Mouse (Mus musculus) CD8-positive naive resting alpha-beta T cell, adult 57 days (primary cell): ENCODE results near the gene Kat7. TPM values are rescaled to one million over a fixed set of nuclear protein-coding genes. Genes with fewer than 3 reads are reported as not detected.

ENCODE experiments used
- total RNA-seq: library from RNA; stranded (reverse); gene quantifications from one replicate; pipeline ENCODE4 v1.2.4, GENCODE M21; 2023

Gene Kat7
- total RNA-seq, result 90.8 TPM

DNA sequence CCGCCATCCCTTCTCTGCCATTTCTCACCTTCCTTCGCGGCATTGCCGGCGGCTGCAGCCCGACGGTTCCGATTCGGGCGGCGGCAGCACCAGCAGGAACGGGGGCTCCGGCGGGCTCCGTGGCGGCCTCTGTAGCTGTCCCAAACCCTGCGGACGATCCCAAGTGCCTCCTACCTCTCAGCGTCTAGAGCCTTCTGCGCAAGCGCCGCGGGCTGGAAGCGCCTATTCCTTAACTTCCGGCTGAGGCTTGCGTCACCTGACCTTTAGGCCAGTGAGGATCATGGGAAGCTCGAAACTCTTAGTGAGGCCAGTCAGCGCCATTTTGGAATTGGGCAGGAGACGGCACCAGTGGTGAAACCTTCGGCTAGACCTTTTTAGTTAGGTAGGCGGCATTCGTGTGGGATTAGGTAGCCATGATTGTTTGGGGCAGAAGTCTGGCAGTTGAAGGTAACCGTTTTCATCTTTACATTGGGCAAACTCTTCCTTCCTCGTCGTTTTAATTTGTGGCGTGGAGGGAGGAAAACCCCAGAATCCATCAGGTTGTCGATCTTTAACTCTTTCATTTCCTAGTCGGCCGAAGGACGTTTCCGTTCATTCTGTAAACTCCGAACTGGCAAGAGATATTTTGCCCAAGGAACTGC lies at the start of gene Kat7:
Gene Kat7, minus strand, starts transcription at position 240 of the 641 bp plus-strand sequence.

DNA sequence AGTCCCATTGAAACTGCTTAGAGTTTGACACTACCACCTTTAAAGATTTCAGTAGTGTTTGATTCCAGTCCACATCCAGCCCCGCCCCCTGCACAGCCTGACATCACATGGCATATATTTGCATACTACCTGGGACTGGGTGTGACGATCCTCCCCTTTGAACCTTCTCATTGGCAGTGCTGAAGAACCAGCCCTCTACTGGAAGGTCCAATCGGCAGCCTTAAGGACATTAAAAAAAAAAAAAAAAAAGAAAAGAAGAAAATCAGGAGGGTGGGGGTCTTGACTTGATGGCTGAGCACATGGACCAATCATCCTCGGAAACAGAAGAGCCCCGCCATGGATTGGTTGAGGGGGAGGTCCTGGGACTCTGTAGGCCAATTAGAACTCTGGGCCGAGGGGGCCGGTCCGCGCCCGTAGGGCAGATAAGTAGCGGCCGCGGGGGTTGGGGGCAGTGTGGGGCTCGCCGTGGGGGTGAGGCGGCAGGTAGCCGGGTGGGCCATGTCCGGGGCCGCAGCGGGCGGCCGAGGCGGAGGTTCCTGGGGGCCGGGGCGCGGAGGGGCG lies 26.6 kb upstream of the Kat7 start, which contains the start of gene Fam117a:
Gene Fam117a, plus strand, starts transcription at position 451 of the 561 bp plus-strand sequence.

DNA sequence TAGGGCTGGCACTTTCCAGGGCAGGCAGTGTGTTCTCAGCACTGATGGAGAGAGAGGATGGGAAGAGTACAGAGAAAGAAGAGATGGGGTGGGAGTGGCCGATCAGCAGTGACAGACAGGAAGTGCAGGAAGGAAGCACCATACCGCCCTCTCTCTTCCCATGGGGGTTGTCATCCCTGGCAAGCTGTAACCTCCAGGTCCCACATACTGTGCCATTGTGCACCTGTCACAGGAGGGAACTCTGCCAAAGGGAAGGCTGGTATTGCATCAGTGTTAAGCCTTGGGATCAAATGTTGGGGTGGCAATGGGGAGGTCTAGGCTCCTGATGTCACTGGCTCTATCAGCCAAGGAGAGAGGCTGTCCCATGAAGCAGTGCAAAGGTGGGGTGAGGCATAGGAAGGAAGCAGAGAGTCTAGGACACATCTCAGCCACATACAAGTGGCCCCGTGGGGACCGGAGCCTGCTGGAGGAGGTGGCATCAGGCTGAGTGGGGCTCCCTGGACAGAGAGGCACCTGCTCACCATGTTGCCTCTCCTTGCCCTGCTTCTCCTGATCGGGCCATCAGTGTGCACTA lies 48.8 kb downstream of the Kat7 start, which contains the start of gene Tac4:
Gene Tac4, plus strand, starts transcription at position 352 of the 574 bp plus-strand sequence.

Other genes starting within 250 kb of the Kat7 start
- 2.4 TPM for gene Itga3, start 233.4 kb downstream of the Kat7 start, total RNA-seq
- gene Dlx3, start 190.1 kb downstream of the Kat7 start, total RNA-seq, result not detected
- not detected for gene Dlx4, start 164.0 kb downstream of the Kat7 start, total RNA-seq
- gene Tac4, start 48.7 kb downstream of the Kat7 start, total RNA-seq, result not detected
- gene Fam117a, start 26.8 kb upstream of the Kat7 start, total RNA-seq, result 89.7 TPM
- 48.9 TPM for gene Slc35b1, start 74.4 kb upstream of the Kat7 start, total RNA-seq
- 76.1 TPM for gene Spop, start 103.8 kb upstream of the Kat7 start, total RNA-seq
- not detected for gene Nxph3, start 204.3 kb upstream of the Kat7 start, total RNA-seq